Mouse (Mus musculus): Measurements from ENCODE around the gene 1700001C19Rik. TPM values are rescaled to one million over a fixed set of nuclear protein-coding genes. Genes with fewer than 3 reads are reported as not detected.
A peak's percentile ranks its signal among the peaks of the same experiment; 100 is the strongest.
"Not testable (repeated sequence)": the region's sequence is repeated elsewhere in the genome, so short reads cannot be mapped to it uniquely, and the experiment has no call there.

Gene 1700001C19Rik
- polyA plus RNA-seq, 1 experiment from 2014 or later = 0.24 TPM

DNA sequence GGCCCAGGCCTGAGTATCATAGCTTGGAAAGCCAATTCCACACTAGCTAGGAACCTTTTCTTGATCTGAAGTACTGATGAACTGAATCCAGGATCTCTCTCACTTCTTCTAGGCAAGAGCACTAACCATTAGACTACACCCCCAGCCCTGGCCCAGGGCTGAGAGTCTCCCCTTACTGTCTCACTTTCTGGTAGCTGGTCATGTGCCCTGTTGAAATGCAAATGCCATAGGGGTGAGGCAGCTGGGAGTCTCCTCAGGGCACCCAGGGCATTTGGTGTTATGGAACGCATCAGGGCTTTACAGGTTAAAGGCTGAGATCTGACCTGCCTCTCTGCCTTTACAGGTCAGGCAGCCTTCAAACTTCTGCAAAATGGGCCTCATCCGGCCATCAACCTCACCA is 17.0 kb downstream of the 1700001C19Rik start:
- Histone ChIP-seq H3K36me3 (ENCODE audit: control insufficient read depth, insufficient read depth, low read length) (no peaks in the 10 kb centered on the region), H3K9me3 (ENCODE audit: control insufficient read depth, low read length) (0 out of 2 replicates have a peak, but pooled peaks cover 4% of the 10 kb centered on the region), H3K4me1 (replicated peaks; ENCODE audit: control insufficient read depth, insufficient read depth, low read length) (no peaks in the 10 kb centered on the region), H3K9ac (ENCODE audit: low read length) (no peak overlapping the region), H3K27ac (ENCODE audit: low read depth) (no peak overlapping the region), H3K4me2 (ENCODE audit: low read length) (no peak overlapping the region), H3K27me3 (replicated peaks; ENCODE audit: control insufficient read depth, insufficient read depth, low read length) (no peaks in the 10 kb centered on the region), H3K4me3 (ENCODE audit: low read depth, low read length) (no peak overlapping the region)
- 81% methylated on average over 2 of the region's 2 CpGs for WGBS
- ATAC-seq (replicated peaks; ENCODE audit: low FRiP score, low TSS enrichment, low read depth) (no peak), DNase-seq (ENCODE audit: low spot score) (no peak)

DNA sequence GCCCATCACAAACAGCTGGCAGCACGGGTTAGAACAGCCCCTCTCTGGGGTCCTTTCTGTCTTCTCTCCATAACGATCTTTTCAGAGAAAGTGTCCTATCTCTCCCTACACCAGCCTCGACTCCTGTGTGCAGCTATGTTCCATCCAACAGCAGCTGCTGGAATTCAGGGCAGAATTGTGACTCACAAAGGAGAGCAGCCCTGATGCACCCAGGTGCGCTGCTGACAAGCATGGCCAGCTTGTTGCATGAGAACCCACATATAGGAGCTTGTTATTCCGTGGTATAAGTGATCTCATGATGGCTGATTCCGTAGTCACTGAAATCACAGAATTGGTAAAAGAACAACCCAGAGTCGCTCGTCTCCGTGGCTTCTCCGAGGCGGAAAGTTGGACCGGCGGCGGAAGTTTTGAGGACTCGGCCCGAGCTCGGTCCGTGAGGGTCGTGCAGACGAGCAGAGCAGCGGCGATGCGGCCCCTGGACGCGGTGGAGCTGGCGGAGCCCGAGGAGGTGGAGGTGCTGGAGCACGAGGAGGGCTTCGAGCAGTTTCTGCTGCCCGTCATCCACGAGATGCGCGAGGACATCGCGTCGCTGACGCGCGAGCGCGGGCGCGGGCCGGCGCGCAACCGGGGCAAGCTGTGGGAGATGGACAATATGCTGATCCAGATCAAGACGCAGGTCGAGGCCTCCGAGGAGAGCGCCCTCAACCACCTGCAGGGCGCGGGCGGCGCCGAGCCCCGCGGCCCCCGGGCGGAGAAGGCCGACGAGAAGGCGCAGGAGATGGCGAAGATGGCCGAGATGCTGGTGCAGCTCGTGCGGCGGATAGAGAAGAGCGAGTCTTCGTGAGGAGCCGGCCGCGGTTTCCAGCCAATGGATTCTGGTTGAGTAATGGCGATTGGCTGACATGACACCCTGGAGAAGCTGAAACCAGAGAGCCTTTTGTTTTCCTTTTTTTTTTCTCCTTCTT is 27.0 kb downstream of the 1700001C19Rik start:
- not testable (repeated sequence) for H3K9ac ChIP-seq (ENCODE audit: low read length); H3K27ac ChIP-seq (ENCODE audit: low read depth); H3K4me1 ChIP-seq (replicated peaks; ENCODE audit: control insufficient read depth, insufficient read depth, low read length); H3K36me3 ChIP-seq (ENCODE audit: control insufficient read depth, insufficient read depth, low read length); H3K9me3 ChIP-seq (ENCODE audit: control insufficient read depth, low read length); DNase-seq (ENCODE audit: low spot score)
- ATAC-seq (replicated peaks; ENCODE audit: low FRiP score, low TSS enrichment, low read depth) = 0 out of 2 replicates have a peak, but pooled peaks have one; percentile 45
- H3K4me2 ChIP-seq (ENCODE audit: low read length) = peak overlapping the region; percentile 53
- H3K4me3 ChIP-seq (ENCODE audit: low read depth, low read length) = peak overlapping the region; percentile 33
- H3K27me3 ChIP-seq (replicated peaks; ENCODE audit: control insufficient read depth, insufficient read depth, low read length) = peaks cover 17% of the 10 kb centered on the region
- WGBS = 4% methylated on average over 72 of the region's 74 CpGs

DNA sequence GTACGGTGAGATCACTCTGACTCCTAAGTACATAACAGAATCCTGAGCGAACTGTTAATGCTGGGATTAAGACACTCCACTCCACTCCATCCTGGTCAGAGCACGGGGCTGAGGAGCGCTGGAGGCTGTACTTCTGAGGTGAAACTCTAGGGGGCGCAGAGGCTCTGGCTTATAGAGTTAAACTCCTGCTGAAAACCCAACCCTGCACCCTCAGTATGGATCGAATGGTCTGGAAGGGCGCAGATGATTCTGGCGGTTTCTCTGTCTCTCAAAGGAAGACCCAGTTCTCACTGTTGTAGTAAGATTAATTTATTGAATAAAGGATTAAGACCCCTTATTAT is 28.6 kb downstream of the 1700001C19Rik start:
- ATAC-seq (replicated peaks; ENCODE audit: low FRiP score, low TSS enrichment, low read depth) (no peak), DNase-seq (ENCODE audit: low spot score) (peak; percentile 88)
- H3K4me3 ChIP-seq (ENCODE audit: low read depth, low read length) = no peak overlapping the region
- H3K4me2 ChIP-seq (ENCODE audit: low read length) = no peak overlapping the region
- H3K9ac ChIP-seq (ENCODE audit: low read length) = no peak overlapping the region
- no peak overlapping the region for H3K27ac ChIP-seq (ENCODE audit: low read depth)
- H3K36me3 ChIP-seq (ENCODE audit: control insufficient read depth, insufficient read depth, low read length) = no peaks in the 10 kb centered on the region
- WGBS = 21% methylated on average over 8 of the region's 8 CpGs
- no peaks in the 10 kb centered on the region for H3K9me3 ChIP-seq (ENCODE audit: control insufficient read depth, low read length)
- peaks cover 17% of the 10 kb centered on the region for H3K27me3 ChIP-seq (replicated peaks; ENCODE audit: control insufficient read depth, insufficient read depth, low read length)
- H3K4me1 ChIP-seq (replicated peaks; ENCODE audit: control insufficient read depth, insufficient read depth, low read length) = no peaks in the 10 kb centered on the region

DNA sequence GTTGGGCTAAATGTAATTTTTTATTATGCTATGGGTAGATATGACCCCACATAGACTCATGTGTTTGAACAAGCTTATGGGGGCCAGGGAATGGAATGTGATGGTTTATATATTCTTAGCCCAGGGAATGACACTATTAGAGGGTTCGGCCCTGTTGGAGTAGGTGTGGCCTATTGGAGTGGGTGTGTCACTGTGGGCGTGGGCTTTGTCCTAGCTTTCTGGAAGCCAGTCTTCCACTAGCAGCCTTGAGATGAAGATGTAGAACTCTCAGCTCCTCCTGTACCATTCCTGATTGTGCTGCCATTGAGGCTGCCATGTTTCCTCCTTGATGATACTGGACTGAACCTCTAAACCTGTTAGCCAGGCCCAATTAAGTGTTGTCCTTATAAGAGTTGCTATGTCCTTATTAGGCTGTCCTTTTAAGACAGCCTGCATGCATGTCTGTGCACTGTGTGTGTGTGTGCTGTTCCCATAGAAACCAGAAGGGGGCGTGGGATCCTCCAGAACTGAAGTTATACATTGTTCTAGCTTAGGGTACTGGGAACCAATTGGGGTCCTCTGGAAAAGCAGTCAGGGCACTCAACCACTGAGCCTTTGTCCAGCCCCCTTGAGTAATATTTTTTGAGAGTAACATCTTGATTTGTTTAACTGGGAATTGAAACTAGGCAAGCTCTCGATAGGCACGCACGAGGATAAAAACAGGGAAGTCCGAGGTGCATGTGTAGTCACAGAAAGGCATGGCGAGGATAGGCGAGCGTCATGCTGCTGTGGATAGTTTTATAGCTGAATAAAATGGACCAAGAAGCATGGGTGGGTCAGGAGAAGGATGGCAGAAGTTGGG is 29.2 kb downstream of the 1700001C19Rik start:
- no peak overlapping the region for H3K9ac ChIP-seq (ENCODE audit: low read length)
- H3K27me3 ChIP-seq (replicated peaks; ENCODE audit: control insufficient read depth, insufficient read depth, low read length) = peaks cover 17% of the 10 kb centered on the region
- H3K9me3 ChIP-seq (ENCODE audit: control insufficient read depth, low read length) = no peaks in the 10 kb centered on the region
- H3K4me3 ChIP-seq (ENCODE audit: low read depth, low read length) = no peak overlapping the region
- no peaks in the 10 kb centered on the region for H3K4me1 ChIP-seq (replicated peaks; ENCODE audit: control insufficient read depth, insufficient read depth, low read length)
- H3K36me3 ChIP-seq (ENCODE audit: control insufficient read depth, insufficient read depth, low read length) = no peaks in the 10 kb centered on the region
- DNase-seq (ENCODE audit: low spot score) (no peak), ATAC-seq (replicated peaks; ENCODE audit: low FRiP score, low TSS enrichment, low read depth) (no peak)
- no peak overlapping the region for H3K27ac ChIP-seq (ENCODE audit: low read depth)
- 67% methylated on average over 10 of the region's 10 CpGs for WGBS
- H3K4me2 ChIP-seq (ENCODE audit: low read length) = no peak overlapping the region

DNA sequence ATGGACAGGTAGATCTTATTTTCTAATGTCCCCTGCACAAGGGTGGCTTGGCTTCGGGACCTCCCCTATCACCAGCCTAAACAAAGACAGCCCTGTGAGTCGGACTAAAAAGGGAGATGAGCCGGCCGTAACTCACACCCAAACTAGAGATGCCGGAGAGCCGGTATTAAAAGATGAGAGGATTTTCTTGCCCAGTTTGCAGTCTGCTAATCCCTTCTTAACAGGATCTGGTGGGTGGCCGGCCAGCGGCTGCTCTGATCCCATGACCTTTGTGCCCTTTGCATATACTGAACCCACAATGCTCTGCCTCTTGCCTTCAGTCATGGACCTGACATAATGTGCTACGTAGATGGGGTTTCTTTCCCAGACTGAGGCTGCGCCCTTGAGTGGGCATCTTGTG is 36.7 kb downstream of the 1700001C19Rik start, which contains the start of gene Guca1a:
Guca1a (minus strand) TSS at position 134 of the 400 bp plus-strand sequence.
- no peak for DNase-seq (ENCODE audit: low spot score)
- no peak for ATAC-seq (replicated peaks; ENCODE audit: low FRiP score, low TSS enrichment, low read depth)
- 52% methylated on average over 10 of the region's 10 CpGs for WGBS
- H3K9ac ChIP-seq (ENCODE audit: low read length) = no peak within 1 kb of the TSS
- H3K27ac ChIP-seq (ENCODE audit: low read depth) = no peak within 1 kb of the TSS
- no peak within 1 kb of the TSS for H3K4me3 ChIP-seq (ENCODE audit: low read depth, low read length)
- H3K4me2 ChIP-seq (ENCODE audit: low read length) = no peak within 1 kb of the TSS
- no peaks in the 10 kb centered on the region for H3K9me3 ChIP-seq (ENCODE audit: control insufficient read depth, low read length)
- no peaks in the 10 kb centered on the region for H3K4me1 ChIP-seq (replicated peaks; ENCODE audit: control insufficient read depth, insufficient read depth, low read length)
- no peaks in the 10 kb centered on the region for H3K27me3 ChIP-seq (replicated peaks; ENCODE audit: control insufficient read depth, insufficient read depth, low read length)
- H3K36me3 ChIP-seq (ENCODE audit: control insufficient read depth, insufficient read depth, low read length) = no peaks in the 10 kb centered on the region

DNA sequence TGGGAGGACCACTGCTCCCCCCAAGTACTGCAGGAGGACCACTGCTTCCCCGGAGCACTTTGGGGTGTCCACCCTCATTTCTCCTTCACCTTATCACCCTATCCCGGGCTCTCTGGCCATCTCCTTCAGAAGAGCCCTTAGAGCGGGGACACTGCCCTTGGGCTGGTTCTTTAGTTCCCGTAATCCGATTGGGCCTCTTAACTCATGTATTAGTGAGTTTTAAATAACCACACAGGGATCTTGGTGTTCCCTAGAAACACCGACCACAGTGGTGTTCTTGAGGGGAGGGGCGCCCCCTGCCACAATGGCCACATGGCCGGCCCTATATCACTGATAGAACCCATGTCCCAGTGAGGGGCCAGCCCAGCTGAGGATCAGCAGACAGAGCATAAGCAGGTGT is 38.1 kb downstream of the 1700001C19Rik start:
- 82% methylated on average over 8 of the region's 8 CpGs for WGBS
- ATAC-seq (replicated peaks; ENCODE audit: low FRiP score, low TSS enrichment, low read depth) = no peak
- no peak overlapping the region for H3K4me3 ChIP-seq (ENCODE audit: low read depth, low read length)

DNA sequence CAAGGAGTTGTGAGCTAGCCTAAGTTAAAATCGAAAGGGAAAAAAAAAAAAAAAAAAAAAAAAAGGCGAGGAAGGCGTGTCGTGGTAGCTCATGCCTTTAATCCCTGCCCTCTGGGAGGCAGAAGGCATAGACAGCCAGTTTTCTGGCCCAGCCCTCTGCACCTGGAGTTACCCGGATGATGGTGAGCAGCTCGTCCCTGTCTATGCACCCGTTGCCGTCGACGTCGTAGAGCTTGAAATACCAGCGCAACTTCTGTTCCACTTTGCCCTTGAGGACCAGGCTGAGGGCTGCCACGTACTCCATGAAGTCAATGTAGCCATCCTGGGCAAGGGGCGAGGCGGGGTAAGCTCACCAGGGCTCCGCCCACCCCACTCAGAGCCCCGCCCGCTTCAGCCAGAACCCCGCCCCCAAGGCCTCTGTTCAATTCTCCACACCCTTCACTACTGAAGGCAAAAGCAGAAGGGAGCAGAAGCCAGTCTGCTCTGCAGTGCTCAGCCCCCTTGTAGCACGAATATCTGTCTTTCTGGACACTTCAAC is 41.7 kb downstream of the 1700001C19Rik start:
- H3K9me3 ChIP-seq (ENCODE audit: control insufficient read depth, low read length) = no peaks in the 10 kb centered on the region
- DNase-seq (ENCODE audit: low spot score) (peak; percentile 82), ATAC-seq (replicated peaks; ENCODE audit: low FRiP score, low TSS enrichment, low read depth) (peak; percentile 76)
- no peak overlapping the region for H3K27ac ChIP-seq (ENCODE audit: low read depth)
- H3K36me3 ChIP-seq (ENCODE audit: control insufficient read depth, insufficient read depth, low read length) = no peaks in the 10 kb centered on the region
- H3K4me1 ChIP-seq (replicated peaks; ENCODE audit: control insufficient read depth, insufficient read depth, low read length) = no peaks in the 10 kb centered on the region
- peak overlapping the region; percentile 26 for H3K4me3 ChIP-seq (ENCODE audit: low read depth, low read length)
- peaks cover 11% of the 10 kb centered on the region for H3K27me3 ChIP-seq (replicated peaks; ENCODE audit: control insufficient read depth, insufficient read depth, low read length)
- 4% methylated on average over 20 of the region's 20 CpGs for WGBS
- no peak overlapping the region for H3K9ac ChIP-seq (ENCODE audit: low read length)
- H3K4me2 ChIP-seq (ENCODE audit: low read length) = peak overlapping the region; percentile 45

More for the DNA sequence above, 38.1 kb downstream of the 1700001C19Rik start:
- H3K27ac ChIP-seq (ENCODE audit: low read depth) = no peak overlapping the region
- no peaks in the 10 kb centered on the region for H3K36me3 ChIP-seq (ENCODE audit: control insufficient read depth, insufficient read depth, low read length)
- H3K4me1 ChIP-seq (replicated peaks; ENCODE audit: control insufficient read depth, insufficient read depth, low read length) = no peaks in the 10 kb centered on the region
- peaks cover 10% of the 10 kb centered on the region for H3K27me3 ChIP-seq (replicated peaks; ENCODE audit: control insufficient read depth, insufficient read depth, low read length)
- H3K9ac ChIP-seq (ENCODE audit: low read length) = no peak overlapping the region
- H3K9me3 ChIP-seq (ENCODE audit: control insufficient read depth, low read length) = no peaks in the 10 kb centered on the region
- no peak overlapping the region for H3K4me2 ChIP-seq (ENCODE audit: low read length)
- no peak for DNase-seq (ENCODE audit: low spot score)

DNA sequence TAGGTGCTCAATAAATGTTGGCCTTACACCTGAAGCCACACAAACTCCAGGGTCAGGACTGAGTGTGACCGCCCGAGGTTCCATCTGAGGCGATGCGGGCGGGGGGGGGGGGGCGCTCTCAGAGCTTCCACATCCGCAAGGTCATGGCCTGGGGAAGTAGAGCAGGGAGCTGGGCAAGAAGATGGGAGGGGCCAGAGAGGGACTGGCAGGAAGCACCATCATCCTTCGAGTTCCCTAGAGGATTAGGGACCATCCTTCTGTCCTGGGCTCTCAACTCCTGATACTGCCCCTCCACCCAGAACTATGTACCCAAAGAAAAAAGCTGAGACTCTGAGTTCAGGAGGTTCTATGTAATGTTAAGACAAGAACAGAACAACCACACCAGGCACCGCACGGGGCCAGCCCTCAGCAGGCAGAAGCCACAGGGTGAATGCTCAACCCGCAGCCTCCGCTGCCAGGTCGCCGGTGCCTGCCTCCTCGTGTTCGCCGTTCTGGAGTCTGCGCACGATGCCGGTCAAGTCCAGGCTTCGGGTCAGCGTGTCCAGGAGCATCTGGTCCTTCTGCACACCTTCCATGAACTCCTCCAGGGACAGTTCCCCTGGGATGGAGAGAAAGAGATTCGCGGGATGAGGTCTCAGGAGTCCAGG is 42.8 kb downstream of the 1700001C19Rik start:
- peak overlapping the region; percentile 45 for H3K4me2 ChIP-seq (ENCODE audit: low read length)
- no peak overlapping the region for H3K27ac ChIP-seq (ENCODE audit: low read depth)
- no peaks in the 10 kb centered on the region for H3K36me3 ChIP-seq (ENCODE audit: control insufficient read depth, insufficient read depth, low read length)
- ATAC-seq (replicated peaks; ENCODE audit: low FRiP score, low TSS enrichment, low read depth) = 0 out of 2 replicates have a peak, but pooled peaks have one; percentile 24
- H3K9ac ChIP-seq (ENCODE audit: low read length) = no peak overlapping the region
- DNase-seq (ENCODE audit: low spot score) = no peak
- WGBS = 25% methylated on average over 23 of the region's 24 CpGs
- no peaks in the 10 kb centered on the region for H3K9me3 ChIP-seq (ENCODE audit: control insufficient read depth, low read length)
- no peaks in the 10 kb centered on the region for H3K4me1 ChIP-seq (replicated peaks; ENCODE audit: control insufficient read depth, insufficient read depth, low read length)
- H3K4me3 ChIP-seq (ENCODE audit: low read depth, low read length) = peak overlapping the region; percentile 26; the same call in 1 of the 2 replicates
- peaks cover 11% of the 10 kb centered on the region for H3K27me3 ChIP-seq (replicated peaks; ENCODE audit: control insufficient read depth, insufficient read depth, low read length)
